In the genomic region with DNA sequence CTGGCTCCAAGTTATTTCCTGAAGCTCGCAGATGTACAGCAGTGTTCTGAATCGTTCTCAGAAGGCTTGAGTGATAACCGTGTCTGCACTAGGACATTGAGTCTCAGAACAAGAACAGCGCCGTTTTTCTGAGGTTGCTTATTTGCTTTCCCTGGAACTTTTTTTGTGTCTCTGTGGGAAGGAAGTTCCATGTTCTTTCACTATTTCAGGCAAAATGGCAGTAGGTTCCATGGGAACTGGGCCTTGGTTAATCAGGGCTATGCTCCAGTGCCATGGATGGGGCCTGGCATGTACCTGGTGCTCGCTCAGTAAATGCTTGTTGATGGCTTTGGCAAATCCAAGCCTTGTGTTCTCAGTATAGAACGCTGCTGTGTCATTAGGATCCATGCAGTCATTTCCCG, we compare ENCODE assay signal across 12 mouse cellular contexts. TPM values are rescaled to one million over a fixed set of nuclear protein-coding genes. Genes with fewer than 3 reads are reported as not detected.
DNase-seq lines count a peak whose midpoint lies in the region; ATAC-seq and TF ChIP-seq lines count a peak whose summit lies in the region.
"Had no signal": no experiment of that assay in that cellular context is flagged by ENCODE, and none has a peak within 500 bp of the region (broad histone marks: within the 10 kb centered on the region; RNA-seq: fewer than 3 reads in every experiment).

No protein-coding gene starts in this region.

- H3K4me3 ChIP-seq in forebrain, embryonic 12.5 days (replicated peaks), result no peak overlapping the region
- H3K4me3 ChIP-seq in forebrain, embryonic 16.5 days (replicated peaks; ENCODE audit: low read length), result no peak overlapping the region
- H3K4me3 ChIP-seq in lung, embryonic 16.5 days (ENCODE audit: low read length), result no peak overlapping the region
- no peak overlapping the region for H3K4me3 ChIP-seq in embryonic facial prominence, embryonic 12.5 days
- no peak overlapping the region for H3K4me3 ChIP-seq in midbrain, embryonic 13.5 days (replicated peaks)
- H3K4me3 ChIP-seq in left cerebral cortex, adult 2 months, result no peak overlapping the region

- DNase-seq in lung, postnatal 14 days, result no peak
- no peak for DNase-seq in MN1 (ENCODE audit: low spot score)
- no peak for DNase-seq in left cerebral cortex, adult 2 months (ENCODE audit: extremely low spot score in 1 of 2, low spot score in 2 of 2)
- DNase-seq: thymus, postnatal 25 days had no signal

- H3K36me3 ChIP-seq in forebrain, embryonic 12.5 days (replicated peaks), result no peaks in the 10 kb centered on the region
- no peaks in the 10 kb centered on the region for H3K36me3 ChIP-seq in forebrain, embryonic 16.5 days (ENCODE audit: control insufficient read depth, insufficient read depth)
- no peaks in the 10 kb centered on the region for H3K36me3 ChIP-seq in lung, embryonic 16.5 days (ENCODE audit: control insufficient read depth, insufficient read depth, low read length)
- no peaks in the 10 kb centered on the region for H3K36me3 ChIP-seq in embryonic facial prominence, embryonic 12.5 days
- no peaks in the 10 kb centered on the region for H3K36me3 ChIP-seq in midbrain, embryonic 13.5 days
- H3K36me3 ChIP-seq: intestine, embryonic 15.5 days; lung, embryonic 15.5 days had no signal

- no peak overlapping the region for H3K27ac ChIP-seq in forebrain, embryonic 12.5 days
- H3K27ac ChIP-seq in forebrain, embryonic 16.5 days (ENCODE audit: low read length), result no peak overlapping the region
- H3K27ac ChIP-seq in lung, embryonic 16.5 days (ENCODE audit: low read length), result 0 out of 2 replicates have a peak overlapping the region, but pooled peaks have one; percentile 13
- no peak overlapping the region for H3K27ac ChIP-seq in embryonic facial prominence, embryonic 12.5 days
- no peak overlapping the region for H3K27ac ChIP-seq in midbrain, embryonic 13.5 days
- no peak overlapping the region for H3K27ac ChIP-seq in left cerebral cortex, adult 2 months
- H3K27ac ChIP-seq: intestine, embryonic 15.5 days; layer of hippocampus, adult 2 months; lung, embryonic 15.5 days had no signal

- H3K27me3 ChIP-seq in forebrain, embryonic 12.5 days, result peaks cover 30% of the 10 kb centered on the region
- peaks cover 7% of the 10 kb centered on the region; the same call in 1 of the 2 replicates for H3K27me3 ChIP-seq in forebrain, embryonic 16.5 days (replicated peaks; ENCODE audit: control insufficient read depth, insufficient read depth, low read length)
- H3K27me3 ChIP-seq in lung, embryonic 16.5 days (ENCODE audit: control insufficient read depth, insufficient read depth, low read depth, low read length), result peaks cover 9% of the 10 kb centered on the region; the same call in 1 of the 2 replicates
- H3K27me3 ChIP-seq in embryonic facial prominence, embryonic 12.5 days, result 0 out of 2 replicates have a peak, but pooled peaks cover 3% of the 10 kb centered on the region
- H3K27me3 ChIP-seq in midbrain, embryonic 13.5 days, result peaks cover 42% of the 10 kb centered on the region
- H3K27me3 ChIP-seq: intestine, embryonic 15.5 days had no signal

- no peaks in the 10 kb centered on the region for H3K9me3 ChIP-seq in forebrain, embryonic 12.5 days
- no peaks in the 10 kb centered on the region for H3K9me3 ChIP-seq in forebrain, embryonic 16.5 days (ENCODE audit: control insufficient read depth, low read length)
- no peaks in the 10 kb centered on the region for H3K9me3 ChIP-seq in lung, embryonic 16.5 days (ENCODE audit: control insufficient read depth, low read length)
- no peaks in the 10 kb centered on the region for H3K9me3 ChIP-seq in embryonic facial prominence, embryonic 12.5 days
- H3K9me3 ChIP-seq in midbrain, embryonic 13.5 days, result no peaks in the 10 kb centered on the region
- H3K9me3 ChIP-seq: intestine, embryonic 15.5 days; lung, embryonic 15.5 days had no signal

- H3K9ac ChIP-seq in forebrain, embryonic 12.5 days, result no peak overlapping the region
- no peak overlapping the region for H3K9ac ChIP-seq in forebrain, embryonic 16.5 days (replicated peaks; ENCODE audit: low read depth, low read length)
- no peak overlapping the region for H3K9ac ChIP-seq in lung, embryonic 16.5 days (ENCODE audit: low read length)
- no peak overlapping the region for H3K9ac ChIP-seq in embryonic facial prominence, embryonic 12.5 days
- H3K9ac ChIP-seq in midbrain, embryonic 13.5 days (replicated peaks), result no peak overlapping the region
- H3K9ac ChIP-seq: intestine, embryonic 15.5 days; lung, embryonic 15.5 days had no signal

- WGBS in forebrain, embryonic 12.5 days, result 54% methylated on average over 8 of the region's 8 CpGs
- 53% methylated on average over 8 of the region's 8 CpGs for WGBS in forebrain, embryonic 16.5 days
- 43% methylated on average over 8 of the region's 8 CpGs for WGBS in lung, embryonic 16.5 days
- WGBS in embryonic facial prominence, embryonic 12.5 days, result 23% methylated on average over 8 of the region's 8 CpGs
- 36% methylated on average over 8 of the region's 8 CpGs for WGBS in midbrain, embryonic 13.5 days

- no peak for TF ChIP-seq CTCF in left cerebral cortex, adult 2 months (IDR thresholded peaks at IDR 0.05)

- peaks cover 23% of the 10 kb centered on the region for H3K4me1 ChIP-seq in forebrain, embryonic 12.5 days
- H3K4me1 ChIP-seq in forebrain, embryonic 16.5 days (replicated peaks; ENCODE audit: control insufficient read depth, insufficient read depth, low read length), result peaks cover 18% of the 10 kb centered on the region
- H3K4me1 ChIP-seq in lung, embryonic 16.5 days (replicated peaks; ENCODE audit: control insufficient read depth, insufficient read depth, low read length), result peaks cover 15% of the 10 kb centered on the region
- H3K4me1 ChIP-seq in embryonic facial prominence, embryonic 12.5 days, result peaks cover 20% of the 10 kb centered on the region; the same call in 1 of the 2 replicates
- H3K4me1 ChIP-seq in midbrain, embryonic 13.5 days (replicated peaks), result peaks cover 25% of the 10 kb centered on the region
- H3K4me1 ChIP-seq: intestine, embryonic 15.5 days had no signal

- intact Hi-C loops in left cerebral cortex, adult 2 months (cut with DNase I), result loop anchor here (2.0 to 10.0 kb wide), 8 partner anchors 113 to 1325 kb away; no protein-coding TSS in a partner anchor

- H3K4me2 ChIP-seq in forebrain, embryonic 12.5 days, result 0 out of 2 replicates have a peak overlapping the region, but pooled peaks have one; percentile 63
- H3K4me2 ChIP-seq in forebrain, embryonic 16.5 days (ENCODE audit: low read length), result no peak overlapping the region
- H3K4me2 ChIP-seq in lung, embryonic 16.5 days (ENCODE audit: low read depth, low read length), result peak overlapping the region; percentile 6; the same call in 1 of the 2 replicates
- H3K4me2 ChIP-seq in embryonic facial prominence, embryonic 12.5 days (replicated peaks), result 0 out of 2 replicates have a peak overlapping the region, but pooled peaks have one; percentile 9
- H3K4me2 ChIP-seq in midbrain, embryonic 13.5 days (replicated peaks), result 0 out of 2 replicates have a peak overlapping the region, but pooled peaks have one; percentile 13

- ATAC-seq in forebrain, embryonic 12.5 days (ENCODE audit: low FRiP score), result no peak
- ATAC-seq in forebrain, embryonic 16.5 days, result no peak
- ATAC-seq in lung, embryonic 16.5 days (ENCODE audit: low read depth), result no peak
- ATAC-seq in embryonic facial prominence, embryonic 12.5 days (ENCODE audit: insufficient number of reproducible peaks, insufficient read depth, low FRiP score, low TSS enrichment), result no peak
- no peak for ATAC-seq in midbrain, embryonic 13.5 days
- ATAC-seq: intestine, embryonic 15.5 days had no signal

RNA-seq across cellular contexts. Expression of gene Tle4, which starts 2.0 kb away (rescaled TPM):
- 35.5 and 36.6 TPM in 2 replicates for polyA plus RNA-seq in forebrain, embryonic 12.5 days (2016; fragmentation: Nextera tagmentation; extraction: Ambion mirVana)
- 39.8 and 40.9 TPM in 2 replicates for polyA plus RNA-seq in forebrain, embryonic 16.5 days (2015; fragmentation: Nextera tagmentation; extraction: Ambion mirVana)
- polyA plus RNA-seq in lung, embryonic 16.5 days (2015; fragmentation: Nextera tagmentation; extraction: Ambion mirVana), result 12.0 and 12.3 TPM in 2 replicates
- polyA plus RNA-seq in embryonic facial prominence, embryonic 12.5 days (2016; fragmentation: Nextera tagmentation; extraction: Ambion mirVana), result 27.2 and 30.8 TPM in 2 replicates
- polyA plus RNA-seq in midbrain, embryonic 13.5 days (2015; fragmentation: Nextera tagmentation; extraction: Ambion mirVana), result 35.4 and 36.1 TPM in 2 replicates
- 10 to 100 TPM; 36.0 to 39.1 TPM for total RNA-seq in left cerebral cortex, adult 2 months (2021)
